Mouse (Mus musculus) embryonic fibroblast, embryonic 13.5 days (primary cell): ENCODE data around the gene Tmem107. TPM values are rescaled to one million over a fixed set of nuclear protein-coding genes. Genes with fewer than 3 reads are reported as not detected.

ENCODE experiments used
- H3K27ac ChIP-seq: 2 replicates; pipeline ENCODE4 v1.5.1; 2012; ENCODE audit warnings: low read length, control low read depth, inconsistent platforms; ENCODE audit not compliant: insufficient read depth
- H3K4me1 ChIP-seq: 2 replicates; pipeline ENCODE4 v1.6.1; 2011; ENCODE audit warnings: low read length; ENCODE audit not compliant: control insufficient read depth, insufficient read depth
- H3K4me3 ChIP-seq: 2 replicates; pipeline ENCODE4 v1.5.1; 2011; ENCODE audit warnings: mild to moderate bottlenecking, control low read depth, low read length; ENCODE audit not compliant: insufficient read depth
- CTCF ChIP-seq: IDR thresholded peaks from 2 replicates; pipeline ENCODE4 v1.5.1; 2011; ENCODE audit warnings: mild to moderate bottlenecking, control low read depth, low read length, moderate library complexity, borderline replicate concordance; ENCODE audit not compliant: insufficient read depth
- POLR2A ChIP-seq: IDR thresholded peaks from 2 replicates; pipeline ENCODE4 v1.6.1; 2011; ENCODE audit warnings: low read depth, mild to moderate bottlenecking, control low read depth, low read length, moderate library complexity
- polyA plus RNA-seq: library from polyadenylated mRNA; stranded (reverse); fragments of >200 nt; gene quantifications from 2 replicates; pipeline ENCODE4 v1.2.4, GENCODE M21; 2011; ENCODE audit warnings: low read depth; ENCODE audit not compliant: missing spikeins, insufficient read length

The Tmem107 gene
- polyA plus RNA-seq, 1 experiment = 17.6 TPM

DNA sequence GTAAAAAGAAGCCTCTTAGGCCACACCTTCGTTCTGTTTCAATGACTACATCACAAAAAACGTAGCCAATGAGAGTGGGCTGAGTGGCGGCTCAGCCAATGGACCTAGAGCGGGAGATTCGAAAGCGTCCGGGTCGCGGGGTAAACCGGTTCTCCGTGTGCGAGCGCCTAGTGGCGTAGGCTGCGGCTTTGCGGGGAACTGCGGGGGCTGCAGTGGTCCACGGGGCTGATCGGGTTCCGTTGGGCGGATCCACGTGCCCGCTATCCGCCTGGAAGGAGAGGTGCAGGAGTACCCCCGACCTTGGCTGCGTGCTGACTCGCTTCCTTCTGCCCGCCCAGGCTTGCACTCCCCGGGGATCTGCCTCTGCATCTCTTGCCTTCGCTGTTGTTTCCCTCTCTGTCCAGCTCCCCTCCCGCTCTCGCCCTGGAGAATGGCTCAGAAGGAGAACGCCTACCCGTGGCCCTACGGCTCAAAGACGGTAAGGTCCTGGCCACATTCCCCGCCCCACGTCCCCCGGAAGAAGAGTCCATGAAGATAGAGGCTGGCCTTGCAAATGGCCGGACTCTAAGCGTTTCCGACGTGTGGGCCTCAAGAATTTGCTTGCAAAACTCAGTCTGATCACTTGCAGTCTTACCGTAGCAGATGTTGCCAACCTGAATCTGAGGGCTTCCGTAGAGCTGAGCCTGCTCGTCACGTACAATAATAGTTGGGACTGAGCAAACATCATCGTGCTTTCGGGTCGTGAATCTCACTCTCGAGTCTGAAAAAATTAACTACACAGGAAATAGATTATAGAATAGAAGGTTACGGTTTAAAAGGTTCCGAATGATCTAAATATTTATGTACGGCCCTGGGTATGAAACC lies 24.8 kb upstream of the Tmem107 start, which contains the start of gene Aurkb:
Gene Aurkb, plus strand, starts transcription at position 117 of the 864 bp plus-strand sequence.
- H3K4me3 ChIP-seq = peak within 1 kb of the TSS; percentile 75
- no peaks in the 10 kb centered on the region for H3K4me1 ChIP-seq
- H3K27ac ChIP-seq = peak within 1 kb of the TSS; percentile 62
- TF ChIP-seq CTCF (no peak), POLR2A (no peak)

- no peak for TF ChIP-seq CTCF
- peak; percentile 15; the same call in 1 of the 2 replicates for TF ChIP-seq POLR2A
- no peaks in the 10 kb centered on the region for H3K4me1 ChIP-seq
- peak overlapping the region; percentile 62; the same call in 1 of the 2 replicates for H3K27ac ChIP-seq
- H3K4me3 ChIP-seq = peak overlapping the region; percentile 75
Observed at GRCm38 (mm10) chr11:69046395-69046774, 24.2 kb upstream of the Tmem107 start.

DNA sequence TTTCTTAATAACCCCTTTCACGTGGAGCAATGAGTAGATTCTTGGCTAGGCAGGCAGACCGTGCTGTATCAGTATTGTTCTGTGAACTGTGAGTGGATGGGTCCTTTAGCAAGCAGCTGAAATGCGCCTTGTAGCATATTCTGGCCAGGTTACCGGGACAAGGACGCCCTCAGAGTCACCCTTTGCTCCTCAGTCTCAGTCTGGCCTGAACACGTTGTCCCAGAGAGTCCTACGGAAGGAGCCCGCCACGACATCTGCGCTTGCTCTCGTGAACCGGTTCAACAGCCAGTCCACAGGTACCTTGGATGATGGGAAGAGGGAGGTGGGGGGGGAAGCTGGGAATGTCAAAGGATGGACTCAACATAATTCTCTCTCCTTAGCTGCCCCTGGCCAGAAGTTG lies 23.0 kb upstream of the Tmem107 start:
- H3K27ac ChIP-seq = no peak overlapping the region
- TF ChIP-seq CTCF (no peak), POLR2A (no peak)
- H3K4me3 ChIP-seq = 0 out of 2 replicates have a peak overlapping the region, but pooled peaks have one; percentile 5
- H3K4me1 ChIP-seq = no peaks in the 10 kb centered on the region

DNA sequence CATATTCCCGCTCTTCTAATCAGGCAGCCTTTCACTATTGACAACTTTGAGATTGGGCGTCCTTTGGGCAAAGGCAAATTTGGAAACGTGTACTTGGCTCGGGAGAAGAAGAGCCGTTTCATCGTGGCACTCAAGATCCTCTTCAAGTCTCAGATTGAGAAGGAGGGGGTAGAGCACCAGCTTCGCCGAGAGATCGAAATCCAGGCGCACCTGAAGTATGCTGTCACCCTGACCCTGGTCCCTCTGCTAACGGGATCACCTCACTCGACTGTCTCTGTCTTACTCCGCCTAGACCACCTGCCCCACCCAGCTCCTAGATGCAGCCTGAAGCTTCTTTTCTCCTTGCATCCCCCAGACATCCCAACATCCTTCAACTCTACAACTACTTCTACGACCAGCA lies 22.5 kb upstream of the Tmem107 start:
- Histone ChIP-seq H3K4me1 (no peaks in the 10 kb centered on the region), H3K4me3 (no peak overlapping the region), H3K27ac (no peak overlapping the region)
- TF ChIP-seq CTCF = no peak
- no peak for TF ChIP-seq POLR2A

DNA sequence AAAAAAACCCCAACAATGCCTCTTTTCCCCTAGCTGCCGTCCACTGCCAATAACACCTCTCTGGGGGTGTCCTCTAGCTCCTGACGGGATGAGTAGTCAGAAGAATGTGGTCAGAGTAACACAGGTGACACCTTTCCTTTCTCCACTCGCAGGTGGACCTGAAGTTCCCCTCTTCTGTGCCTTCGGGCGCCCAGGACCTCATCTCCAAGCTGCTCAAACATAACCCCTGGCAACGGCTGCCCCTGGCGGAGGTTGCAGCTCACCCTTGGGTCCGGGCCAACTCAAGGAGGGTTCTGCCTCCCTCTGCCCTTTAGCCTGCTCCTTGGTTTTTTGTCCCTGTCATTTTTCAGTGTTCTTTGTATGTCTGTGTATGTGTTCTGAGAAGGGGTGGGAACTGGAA lies 19.9 kb upstream of the Tmem107 start:
- H3K4me3 ChIP-seq = no peak overlapping the region
- no peaks in the 10 kb centered on the region for H3K4me1 ChIP-seq
- no peak overlapping the region for H3K27ac ChIP-seq
- TF ChIP-seq CTCF = no peak
- TF ChIP-seq POLR2A = no peak

DNA sequence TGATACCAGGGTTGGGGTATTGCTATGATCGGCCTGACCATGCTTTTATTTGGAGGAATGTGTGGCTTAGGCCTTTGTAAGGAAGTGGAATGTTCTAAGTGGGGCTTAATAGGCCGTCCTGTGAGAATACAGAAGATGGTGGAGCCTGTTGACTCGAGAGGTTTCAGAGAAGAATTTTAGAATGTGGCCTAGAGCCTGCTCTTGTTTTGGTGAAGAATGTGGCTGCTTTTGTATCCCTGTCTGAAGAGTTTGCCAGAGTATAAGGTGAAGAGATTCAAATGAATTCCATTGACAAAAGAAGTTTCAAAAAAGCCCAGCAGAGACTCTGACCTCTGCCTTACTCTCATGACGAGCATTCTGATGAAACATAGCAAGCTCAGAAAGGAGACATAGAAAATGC lies 18.8 kb upstream of the Tmem107 start:
- Histone ChIP-seq H3K27ac (no peak overlapping the region), H3K4me1 (no peaks in the 10 kb centered on the region), H3K4me3 (no peak overlapping the region)
- TF ChIP-seq POLR2A = no peak
- no peak for TF ChIP-seq CTCF

DNA sequence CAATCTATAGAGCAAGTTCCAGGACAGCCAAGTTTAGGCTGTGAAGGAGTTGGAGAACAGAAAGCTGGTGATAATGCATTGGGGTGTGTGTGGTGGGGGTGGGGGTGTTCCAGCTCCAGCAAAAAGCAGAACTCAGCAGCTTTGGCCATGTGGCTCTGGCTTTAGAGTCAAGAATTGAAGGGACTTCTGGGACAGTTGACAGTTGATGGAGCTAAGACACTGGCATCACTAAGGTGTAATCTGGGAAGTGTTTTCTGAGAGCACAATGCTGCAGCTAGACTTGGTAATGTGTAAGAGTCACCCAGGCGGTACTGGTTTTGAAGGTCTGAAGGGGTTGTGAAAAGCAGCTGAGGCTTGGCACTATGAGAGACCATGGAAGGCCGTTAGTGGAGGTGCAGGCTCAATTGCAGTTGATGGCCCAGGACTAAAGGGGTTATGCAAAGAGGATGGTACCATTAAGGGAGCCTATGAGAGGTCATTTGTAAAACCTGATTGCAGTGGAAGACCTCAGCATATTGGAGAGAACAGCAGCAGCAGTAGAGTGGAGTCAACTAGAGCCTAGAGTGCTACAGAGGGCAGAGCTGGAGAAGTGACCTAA lies 17.7 kb upstream of the Tmem107 start:
- TF ChIP-seq CTCF (no peak), POLR2A (no peak)
- no peak overlapping the region for H3K4me3 ChIP-seq
- H3K4me1 ChIP-seq = no peaks in the 10 kb centered on the region
- no peak overlapping the region for H3K27ac ChIP-seq

DNA sequence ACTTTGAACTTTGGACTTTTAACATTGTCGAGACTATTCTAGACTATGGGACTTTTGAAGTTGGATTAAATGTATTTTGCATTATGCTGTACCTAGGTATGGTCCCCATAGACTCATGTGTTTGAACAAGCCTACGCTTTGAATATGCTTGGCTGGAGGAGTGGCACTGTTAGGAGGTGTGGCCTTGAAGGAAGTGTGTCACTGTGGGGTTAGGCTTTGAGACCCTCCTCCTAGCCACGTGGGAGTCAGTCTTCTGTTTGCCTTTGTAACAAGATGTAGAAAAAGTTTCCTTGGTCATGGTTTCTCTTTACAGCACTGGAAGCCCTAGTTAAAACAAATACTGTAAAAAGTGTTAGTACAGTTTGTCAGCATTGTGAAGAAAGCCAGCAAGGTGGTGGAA lies 16.8 kb upstream of the Tmem107 start:
- Histone ChIP-seq H3K4me3 (no peak overlapping the region), H3K27ac (no peak overlapping the region), H3K4me1 (no peaks in the 10 kb centered on the region)
- TF ChIP-seq CTCF (no peak), POLR2A (no peak)

DNA sequence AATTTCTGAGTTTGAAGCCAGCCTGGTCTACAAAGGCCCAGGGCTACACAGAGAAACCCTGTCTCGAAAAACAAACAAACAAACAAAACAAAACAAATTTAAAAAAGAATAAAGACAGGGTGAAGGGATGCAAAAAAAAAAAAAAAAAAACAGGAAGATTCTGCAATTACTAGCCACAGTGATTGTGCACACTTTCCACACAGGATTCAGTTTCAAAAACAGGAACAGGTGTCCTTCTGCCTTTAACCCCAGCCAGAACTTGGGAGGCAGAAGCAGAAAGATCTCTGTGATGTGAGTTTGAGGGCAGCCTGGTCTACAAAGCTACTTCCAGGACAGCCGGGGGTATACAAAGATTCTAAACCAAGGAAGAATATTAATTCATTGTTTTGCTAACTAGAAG lies 12.3 kb upstream of the Tmem107 start:
- TF ChIP-seq POLR2A = no peak
- TF ChIP-seq CTCF = no peak
- no peaks in the 10 kb centered on the region for H3K4me1 ChIP-seq
- H3K27ac ChIP-seq = peak overlapping the region; percentile 88; the same call in 1 of the 2 replicates
- H3K4me3 ChIP-seq = peak overlapping the region; percentile 95
